Mouse (Mus musculus) liver, adult 2 months (tissue): ENCODE measurements around the gene Tulp3. TPM values are rescaled to one million over a fixed set of nuclear protein-coding genes. Genes with fewer than 3 reads are reported as not detected.

Experiments used
- DNase-seq: peaks from one replicate; pipeline ENCODE4 v3.0.0-alpha.2; 2011; ENCODE audit warnings: low read depth, low spot score; ENCODE audit errors: extremely low read depth
- H3K27ac ChIP-seq: fragments of 200-500 bp; replicated peaks from 2 replicates; pipeline ENCODE4 v1.5.1; 2012; ENCODE audit warnings: low read depth, mild to moderate bottlenecking, control low read depth, inconsistent platforms, low read length; ENCODE audit not compliant: insufficient read depth
- H3K27me3 ChIP-seq: fragments of 200-500 bp; 2 replicates; pipeline ENCODE4 v1.6.1; 2012; ENCODE audit warnings: mild to moderate bottlenecking, moderate library complexity, low read length, inconsistent platforms; ENCODE audit not compliant: control insufficient read depth, insufficient read depth
- H3K36me3 ChIP-seq: fragments of 200-500 bp; 2 replicates; pipeline ENCODE4 v1.6.1; 2012; ENCODE audit warnings: low read length, inconsistent platforms; ENCODE audit not compliant: control insufficient read depth, insufficient read depth
- H3K4me1 ChIP-seq: fragments of 200-500 bp; 2 replicates; pipeline ENCODE4 v1.6.1; 2011; ENCODE audit warnings: low read length; ENCODE audit not compliant: control insufficient read depth, insufficient read depth
- H3K4me3 ChIP-seq: fragments of 200-500 bp; 2 replicates; pipeline ENCODE4 v1.5.1; 2011; ENCODE audit warnings: low read depth, mild to moderate bottlenecking, control low read depth, low read length, moderate library complexity; ENCODE audit not compliant: insufficient read depth
- H3K79me2 ChIP-seq: fragments of 200-500 bp; 2 replicates; pipeline ENCODE4 v1.6.1; 2012; ENCODE audit warnings: inconsistent platforms, mild to moderate bottlenecking, low read length, moderate library complexity; ENCODE audit not compliant: control insufficient read depth, insufficient read depth
- H3K9ac ChIP-seq: fragments of 200-500 bp; 2 replicates; pipeline ENCODE4 v1.6.1; 2012; ENCODE audit warnings: low read depth, mild to moderate bottlenecking, control low read depth, inconsistent platforms, low read length
- CTCF ChIP-seq: fragments of 200-500 bp; IDR thresholded peaks from 2 replicates; pipeline ENCODE4 v1.5.1; 2011; ENCODE audit warnings: low read depth, low read length, control low read depth
- POLR2A ChIP-seq: fragments of 200-500 bp; IDR thresholded peaks from 2 replicates; pipeline ENCODE4 v1.6.1; 2011; ENCODE audit warnings: low read length, control low read depth; ENCODE audit not compliant: insufficient read depth; ENCODE audit errors: extremely low read depth
- WGBS: fragments of 180-500 bp; shearing (Covaris S2); methylation state at CpG from one replicate; pipeline ENCODE4 v1.1.7; 2018; 5-methylcytosine and 5-hydroxymethylcytosine counted together
- polyA plus RNA-seq: library from polyadenylated mRNA; depleted of rRNA; stranded (reverse); fragments of >200 nt; gene quantifications from 2 replicates; pipeline ENCODE4 v1.2.3, GENCODE M21; 2012
- total RNA-seq: library from RNA; depleted of rRNA; stranded (reverse); fragments of >200 nt; gene quantifications from 2 replicates; pipeline ENCODE4 v1.2.3, GENCODE M21; 2014

The Tulp3 gene
- total and polyA plus RNA-seq, 2 experiments, result 0.74 to 0.92 TPM

GRCm38 (mm10) chr6:128354140-128354539 lies 1.5 kb downstream of the Tulp3 start:
- 81% methylated on average over 3 of the region's 3 CpGs for WGBS
- Histone ChIP-seq H3K36me3 (no peaks in the 10 kb centered on the region; the same call in 1 of the 2 replicates), H3K79me2 (no peaks in the 10 kb centered on the region), H3K4me3 (no peak overlapping the region), H3K9ac (no peak overlapping the region), H3K27me3 (peaks cover 4% of the 10 kb centered on the region; the same call in 1 of the 2 replicates), H3K27ac (no peak overlapping the region), H3K4me1 (no peaks in the 10 kb centered on the region)
- no peak for DNase-seq
- no peak for TF ChIP-seq POLR2A
- TF ChIP-seq CTCF, result no peak

GRCm38 (mm10) chr6:128349711-128350110 lies 5.9 kb downstream of the Tulp3 start:
- H3K27ac ChIP-seq, result no peak overlapping the region; the same call in 1 of the 2 replicates
- H3K27me3 ChIP-seq, result no peaks in the 10 kb centered on the region
- no peaks in the 10 kb centered on the region for H3K79me2 ChIP-seq
- no peak for DNase-seq
- H3K36me3 ChIP-seq, result no peaks in the 10 kb centered on the region
- WGBS, result 62% methylated on average over 7 of the region's 7 CpGs
- H3K4me3 ChIP-seq, result no peak overlapping the region
- no peaks in the 10 kb centered on the region for H3K4me1 ChIP-seq
- H3K9ac ChIP-seq, result no peak overlapping the region
- TF ChIP-seq POLR2A (no peak), CTCF (no peak)

DNA sequence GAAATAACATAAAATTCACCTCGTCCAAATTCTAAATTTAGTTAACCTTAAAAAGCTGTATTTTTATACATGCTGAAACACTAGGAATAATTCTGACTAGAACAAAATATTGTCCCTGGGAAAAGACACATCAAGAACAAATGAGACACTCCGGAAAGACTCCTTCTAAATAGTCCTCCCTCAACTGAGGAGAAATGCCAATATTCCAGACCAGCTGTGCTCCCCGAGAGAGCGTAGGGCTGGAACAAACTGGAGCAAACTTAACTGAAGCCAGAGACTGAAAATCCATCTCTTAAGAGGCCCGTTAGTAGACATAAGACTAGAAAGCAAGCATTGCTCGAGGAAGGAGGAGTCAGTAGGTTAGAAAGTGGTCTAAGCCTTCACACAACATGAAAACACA lies 8.9 kb downstream of the Tulp3 start:
- 85% methylated on average over 6 of the region's 6 CpGs for WGBS
- H3K4me1 ChIP-seq, result no peaks in the 10 kb centered on the region
- H3K36me3 ChIP-seq, result no peaks in the 10 kb centered on the region
- DNase-seq, result no peak
- no peaks in the 10 kb centered on the region for H3K79me2 ChIP-seq
- no peaks in the 10 kb centered on the region for H3K27me3 ChIP-seq
- TF ChIP-seq POLR2A, result no peak
- no peak for TF ChIP-seq CTCF
- no peak overlapping the region for H3K9ac ChIP-seq
- no peak overlapping the region for H3K27ac ChIP-seq
- H3K4me3 ChIP-seq, result no peak overlapping the region

- H3K9ac ChIP-seq, result no peak overlapping the region
- no peak for TF ChIP-seq POLR2A
- TF ChIP-seq CTCF, result no peak
- WGBS, result 75% methylated on average over 10 of the region's 10 CpGs
- no peaks in the 10 kb centered on the region for H3K36me3 ChIP-seq
- no peak overlapping the region for H3K27ac ChIP-seq
- H3K27me3 ChIP-seq, result no peaks in the 10 kb centered on the region
- no peaks in the 10 kb centered on the region for H3K4me1 ChIP-seq
- H3K4me3 ChIP-seq, result no peak overlapping the region
- H3K79me2 ChIP-seq, result no peaks in the 10 kb centered on the region
- DNase-seq, result no peak
Measured at GRCm38 (mm10) chr6:128345623-128346022, 10.0 kb downstream of the Tulp3 start.

- WGBS, result 95% methylated on average over 11 of the region's 11 CpGs
- TF ChIP-seq CTCF, result no peak
- no peak for TF ChIP-seq POLR2A
- DNase-seq, result no peak
- H3K4me1 ChIP-seq, result no peaks in the 10 kb centered on the region
- no peaks in the 10 kb centered on the region for H3K36me3 ChIP-seq
- H3K27me3 ChIP-seq, result no peaks in the 10 kb centered on the region
- no peak overlapping the region for H3K9ac ChIP-seq
- H3K4me3 ChIP-seq, result no peak overlapping the region
- no peak overlapping the region for H3K27ac ChIP-seq
- no peaks in the 10 kb centered on the region for H3K79me2 ChIP-seq
Measured at GRCm38 (mm10) chr6:128341956-128342723, 13.5 kb downstream of the Tulp3 start.

- Histone ChIP-seq H3K4me1 (peaks cover 1% of the 10 kb centered on the region), H3K79me2 (no peaks in the 10 kb centered on the region), H3K36me3 (no peaks in the 10 kb centered on the region), H3K9ac (no peak overlapping the region), H3K4me3 (no peak overlapping the region), H3K27ac (no peak overlapping the region), H3K27me3 (no peaks in the 10 kb centered on the region)
- DNase-seq, result no peak
- 29% methylated on average over 5 of the region's 5 CpGs for WGBS
- TF ChIP-seq POLR2A (no peak), CTCF (no peak)
Measured at GRCm38 (mm10) chr6:128338876-128339275, 16.8 kb downstream of the Tulp3 start.
